Mouse (Mus musculus) stomach, embryonic 15.5 days (tissue): ENCODE measurements around the gene Iqsec3. TPM values are rescaled to one million over a fixed set of nuclear protein-coding genes. Genes with fewer than 3 reads are reported as not detected.
"Not testable (repeated sequence)": the region's sequence is repeated elsewhere in the genome, so short reads cannot be mapped to it uniquely, and the experiment has no call there.

Source experiments
- ATAC-seq: fragments of 200-750 bp; cut with Nextera tagmentation; 2 replicates; pipeline ENCODE4 v1.8.0; 2017; ENCODE audit warnings: low read depth, moderate number of reproducible peaks, moderate TSS enrichment; ENCODE audit not compliant: insufficient read depth, low FRiP score
- H3K27ac ChIP-seq: fragments of 300-500 bp; sonication (generic); 2 replicates; pipeline ENCODE4 v1.5.1; 2015; ENCODE audit warnings: mild to moderate bottlenecking, inconsistent platforms
- H3K27me3 ChIP-seq: fragments of 300-500 bp; sonication (generic); replicated peaks from 2 replicates; pipeline ENCODE4 v1.6.1; 2015; ENCODE audit warnings: inconsistent platforms
- H3K36me3 ChIP-seq: fragments of 300-500 bp; sonication (generic); 2 replicates; pipeline ENCODE4 v1.6.1; 2015; ENCODE audit warnings: inconsistent platforms
- H3K4me1 ChIP-seq: fragments of 300-500 bp; sonication (generic); 2 replicates; pipeline ENCODE4 v1.6.1; 2015; ENCODE audit warnings: inconsistent platforms
- H3K4me2 ChIP-seq: fragments of 300-500 bp; sonication (generic); 2 replicates; pipeline ENCODE4 v1.6.1; 2015; ENCODE audit warnings: mild to moderate bottlenecking, inconsistent platforms
- H3K4me3 ChIP-seq: fragments of 300-500 bp; sonication (generic); replicated peaks from 2 replicates; pipeline ENCODE4 v1.5.1; 2015; ENCODE audit warnings: inconsistent platforms
- H3K9ac ChIP-seq: fragments of 300-500 bp; sonication (generic); 2 replicates; pipeline ENCODE4 v1.6.1; 2015; ENCODE audit warnings: inconsistent platforms
- H3K9me3 ChIP-seq: fragments of 300-500 bp; sonication (generic); 2 replicates; pipeline ENCODE4 v1.6.1; 2016; ENCODE audit warnings: inconsistent platforms
- WGBS: fragments of 180-500 bp; shearing (Covaris S2); methylation state at CpG from one replicate; pipeline ENCODE4 v1.1.7; 2015; 5-methylcytosine and 5-hydroxymethylcytosine counted together
- polyA plus RNA-seq: library from polyadenylated mRNA; unstranded; fragments of >200 nt; fragmentation: Nextera tagmentation; extraction: Ambion mirVana; gene quantifications from 2 replicates; pipeline ENCODE4 v1.2.1, GENCODE M21; 2015

The Iqsec3 gene
- polyA plus RNA-seq, 1 experiment from 2014 or later: 0.30 TPM

GRCm38 (mm10) chr6:121392610-121393252, 80.7 kb downstream of the Iqsec3 start:
- Histone ChIP-seq H3K4me2 (no peak overlapping the region), H3K27me3 (no peaks in the 10 kb centered on the region), H3K36me3 (no peaks in the 10 kb centered on the region), H3K4me3 (no peak overlapping the region), H3K27ac (no peak overlapping the region), H3K9ac (no peak overlapping the region), H3K4me1 (no peaks in the 10 kb centered on the region), H3K9me3 (no peaks in the 10 kb centered on the region)
- ATAC-seq: no peak
- 78% methylated on average over 4 of the region's 4 CpGs for WGBS

DNA sequence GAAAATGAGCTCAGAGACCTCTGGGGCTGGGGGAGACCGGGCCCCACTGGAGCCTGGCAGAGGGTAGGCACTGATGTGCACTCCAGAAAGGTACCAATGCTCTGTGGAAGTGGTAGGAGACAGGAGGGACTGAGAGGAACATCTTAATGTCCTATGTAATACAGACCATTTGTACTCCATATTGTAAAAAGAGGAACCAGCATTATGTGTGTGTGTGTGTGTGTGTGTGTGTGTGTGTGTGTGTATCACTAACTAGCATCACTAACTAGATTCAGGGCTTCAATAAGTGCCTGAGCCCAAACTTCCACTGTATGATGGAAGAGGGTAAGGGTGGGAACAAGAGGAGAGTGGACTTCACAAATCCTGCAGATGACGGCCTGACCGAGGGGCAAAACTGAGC, 88.1 kb downstream of the Iqsec3 start:
- H3K27me3 ChIP-seq: no peaks in the 10 kb centered on the region
- no peak overlapping the region for H3K4me2 ChIP-seq
- ATAC-seq: no peak
- no peaks in the 10 kb centered on the region for H3K9me3 ChIP-seq
- no peak overlapping the region for H3K4me3 ChIP-seq
- H3K9ac ChIP-seq: no peak overlapping the region
- 86% methylated on average over 3 of the region's 3 CpGs for WGBS
- no peak overlapping the region for H3K27ac ChIP-seq
- no peaks in the 10 kb centered on the region for H3K4me1 ChIP-seq
- no peaks in the 10 kb centered on the region for H3K36me3 ChIP-seq

DNA sequence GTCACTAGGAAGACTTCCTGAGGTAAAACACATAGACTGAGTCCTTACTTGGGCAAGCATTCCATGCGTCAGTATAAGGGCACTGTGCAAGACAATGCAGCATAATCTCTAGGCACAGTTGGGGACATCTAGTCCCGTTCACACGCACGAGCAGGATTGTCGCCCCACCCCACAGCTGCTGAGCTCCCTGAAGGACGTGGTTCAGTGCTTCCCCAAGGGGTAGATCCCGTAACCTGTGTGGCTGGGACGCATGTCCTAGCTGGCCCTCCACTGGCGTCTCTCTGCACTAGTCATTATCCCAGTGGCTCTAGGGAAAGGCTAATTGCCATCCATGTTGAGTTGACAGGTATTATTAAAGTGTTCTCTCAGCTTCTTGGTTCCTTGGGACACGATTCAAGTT, 91.4 kb downstream of the Iqsec3 start:
- 59% methylated on average over 10 of the region's 10 CpGs for WGBS
- H3K4me3 ChIP-seq: no peak overlapping the region
- no peaks in the 10 kb centered on the region for H3K27me3 ChIP-seq
- H3K4me1 ChIP-seq: no peaks in the 10 kb centered on the region
- H3K4me2 ChIP-seq: no peak overlapping the region
- no peak overlapping the region for H3K9ac ChIP-seq
- H3K27ac ChIP-seq: no peak overlapping the region
- ATAC-seq: no peak
- no peaks in the 10 kb centered on the region for H3K36me3 ChIP-seq
- H3K9me3 ChIP-seq: no peaks in the 10 kb centered on the region

GRCm38 (mm10) chr6:121380576-121380975, 92.9 kb downstream of the Iqsec3 start:
- H3K27me3 ChIP-seq: no peaks in the 10 kb centered on the region
- no peaks in the 10 kb centered on the region for H3K4me1 ChIP-seq
- no peak overlapping the region for H3K27ac ChIP-seq
- H3K4me2 ChIP-seq: no peak overlapping the region
- WGBS: 80% methylated on average over 8 of the region's 8 CpGs
- no peaks in the 10 kb centered on the region for H3K36me3 ChIP-seq
- H3K9me3 ChIP-seq: no peaks in the 10 kb centered on the region
- ATAC-seq: no peak
- no peak overlapping the region for H3K4me3 ChIP-seq
- H3K9ac ChIP-seq: no peak overlapping the region

DNA sequence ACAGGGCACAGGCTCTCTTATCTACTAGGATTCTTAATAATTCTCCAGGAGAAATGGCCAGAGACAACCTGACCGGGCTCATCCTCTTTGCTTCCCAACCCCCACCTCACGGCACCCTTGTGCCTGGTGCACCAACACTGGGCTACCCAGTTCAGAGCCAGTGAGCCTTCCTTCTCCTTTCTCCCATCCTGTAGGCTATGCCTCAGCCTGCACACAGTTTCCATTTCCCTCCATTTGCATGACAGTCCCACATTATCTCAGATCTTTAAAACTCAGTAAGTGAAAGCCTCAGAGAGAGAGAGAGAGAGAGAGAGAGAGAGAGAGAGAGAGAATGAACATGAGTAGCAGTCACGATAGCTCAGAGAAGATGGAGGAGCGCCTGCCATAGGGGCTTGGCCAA, 95.2 kb downstream of the Iqsec3 start:
- Histone ChIP-seq H3K9me3 (no peaks in the 10 kb centered on the region), H3K4me1 (no peaks in the 10 kb centered on the region), H3K4me2 (no peak overlapping the region), H3K27me3 (no peaks in the 10 kb centered on the region), H3K27ac (no peak overlapping the region), H3K9ac (no peak overlapping the region), H3K36me3 (no peaks in the 10 kb centered on the region), H3K4me3 (no peak overlapping the region)
- no peak for ATAC-seq
- WGBS: 48% methylated on average over 4 of the region's 4 CpGs

- H3K4me2 ChIP-seq: no peak overlapping the region
- H3K9ac ChIP-seq: no peak overlapping the region
- no peak overlapping the region for H3K27ac ChIP-seq
- ATAC-seq: no peak
- H3K4me1 ChIP-seq: no peaks in the 10 kb centered on the region
- H3K9me3 ChIP-seq: no peaks in the 10 kb centered on the region
- H3K36me3 ChIP-seq: no peaks in the 10 kb centered on the region
- 62% methylated on average over 12 of the region's 12 CpGs for WGBS
- no peaks in the 10 kb centered on the region for H3K27me3 ChIP-seq
- H3K4me3 ChIP-seq: no peak overlapping the region
Measured at GRCm38 (mm10) chr6:121376159-121376558, 97.3 kb downstream of the Iqsec3 start.

DNA sequence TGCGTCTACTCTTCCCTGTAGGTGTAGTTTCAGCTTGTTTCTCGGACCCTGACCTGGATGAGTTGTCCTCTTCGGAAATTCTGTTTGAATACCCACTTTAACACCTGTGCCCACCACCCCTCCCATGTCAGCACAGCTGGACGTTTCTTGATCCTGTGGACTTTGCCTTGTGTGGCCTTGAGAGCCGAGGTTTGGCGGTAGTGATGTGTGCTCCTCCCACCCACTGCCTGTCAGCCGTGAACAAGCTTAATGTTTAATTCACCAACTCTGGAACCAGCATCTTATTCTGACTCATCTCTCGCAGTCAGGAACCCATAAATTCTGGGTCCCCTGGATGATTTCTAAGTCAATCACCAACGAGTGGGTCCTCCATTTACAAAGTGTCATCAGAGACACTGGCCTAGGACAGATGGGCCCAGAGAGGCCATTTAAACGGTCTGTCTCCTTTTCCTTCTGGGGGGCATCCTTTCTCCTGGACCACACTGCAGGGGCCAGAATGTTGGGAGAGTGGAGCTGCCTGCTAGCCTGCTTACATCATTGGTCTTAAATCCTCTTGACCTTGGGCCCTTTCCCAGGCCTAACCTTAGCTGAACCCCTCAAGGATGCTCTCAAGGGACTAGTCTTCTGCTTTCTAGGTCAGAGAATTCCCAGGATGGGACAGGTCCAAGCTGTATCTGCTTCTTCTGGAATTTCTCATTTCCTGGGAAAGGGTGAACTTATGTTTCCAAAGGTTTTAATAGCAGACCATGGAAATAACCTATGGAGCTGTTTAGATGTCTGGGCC, 102.1 kb downstream of the Iqsec3 start:
- Histone ChIP-seq H3K9ac (no peak overlapping the region), H3K27ac (no peak overlapping the region), H3K4me3 (no peak overlapping the region), H3K4me2 (no peak overlapping the region), H3K36me3 (no peaks in the 10 kb centered on the region), H3K27me3 (no peaks in the 10 kb centered on the region), H3K9me3 (no peaks in the 10 kb centered on the region), H3K4me1 (no peaks in the 10 kb centered on the region)
- ATAC-seq: no peak
- 59% methylated on average over 10 of the region's 10 CpGs for WGBS

GRCm38 (mm10) chr6:121367099-121367498, 106.4 kb downstream of the Iqsec3 start:
- H3K27me3 ChIP-seq: no peaks in the 10 kb centered on the region
- no peaks in the 10 kb centered on the region for H3K9me3 ChIP-seq
- WGBS: 57% methylated on average over 3 of the region's 3 CpGs
- no peak; the same call in 1 of the 2 replicates for ATAC-seq
- no peak overlapping the region for H3K4me2 ChIP-seq
- H3K4me1 ChIP-seq: no peaks in the 10 kb centered on the region
- H3K36me3 ChIP-seq: no peaks in the 10 kb centered on the region
- H3K9ac ChIP-seq: no peak overlapping the region
- no peak overlapping the region for H3K4me3 ChIP-seq
- H3K27ac ChIP-seq: no peak overlapping the region

GRCm38 (mm10) chr6:121366537-121366936, 106.9 kb downstream of the Iqsec3 start:
- 15% methylated on average over 2 of the region's 2 CpGs for WGBS
- H3K4me2 ChIP-seq, H3K36me3 ChIP-seq, H3K9ac ChIP-seq, ATAC-seq, H3K27ac ChIP-seq, H3K27me3 ChIP-seq, H3K9me3 ChIP-seq, H3K4me1 ChIP-seq, H3K4me3 ChIP-seq: not testable (repeated sequence)

DNA sequence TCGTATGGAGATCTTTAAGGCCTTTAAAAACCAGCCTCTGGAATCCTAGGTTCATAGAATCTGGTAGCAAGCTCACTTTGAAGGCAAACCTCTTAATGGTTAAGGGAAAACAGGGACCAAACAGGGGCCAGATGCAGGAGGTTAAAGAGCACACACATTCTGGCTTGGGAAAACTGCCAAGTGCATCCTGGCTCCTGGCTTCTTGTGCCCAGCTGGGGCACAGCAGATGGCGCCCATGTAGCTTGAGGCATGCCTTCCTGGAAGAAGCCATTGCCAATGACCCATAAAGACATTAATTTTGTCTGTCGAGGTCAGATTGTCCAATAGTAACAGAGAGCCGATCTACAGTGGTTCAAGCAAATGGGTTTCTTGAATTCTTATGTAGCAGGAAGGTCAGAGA, 109.5 kb downstream of the Iqsec3 start:
- Histone ChIP-seq H3K27me3 (no peaks in the 10 kb centered on the region), H3K9ac (no peak overlapping the region)
- WGBS: 83% methylated on average over 4 of the region's 4 CpGs

DNA sequence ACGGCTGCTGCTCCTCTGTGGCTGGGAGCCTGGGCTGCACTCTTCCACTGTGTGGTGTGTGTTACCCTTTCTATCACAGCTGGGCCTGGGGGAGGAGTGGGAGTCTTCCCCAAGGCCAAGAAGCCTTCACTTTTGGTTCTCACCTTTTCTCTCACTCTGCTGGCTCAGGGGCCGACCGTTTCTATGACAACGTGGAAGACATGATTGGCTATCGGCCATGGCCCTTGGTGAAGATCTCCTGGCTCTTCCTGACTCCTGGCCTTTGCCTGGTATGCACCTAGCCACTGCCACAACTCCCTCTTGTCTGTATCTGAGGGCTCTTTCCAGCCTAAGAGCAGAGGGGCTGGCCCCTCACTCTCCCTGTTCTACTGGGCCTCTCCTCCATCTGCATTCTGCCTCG, 110.4 kb downstream of the Iqsec3 start:
- no peaks in the 10 kb centered on the region for H3K4me1 ChIP-seq
- H3K36me3 ChIP-seq: no peaks in the 10 kb centered on the region
- no peak overlapping the region for H3K27ac ChIP-seq
- no peak for ATAC-seq
- H3K27me3 ChIP-seq: no peaks in the 10 kb centered on the region
- H3K9me3 ChIP-seq: no peaks in the 10 kb centered on the region
- H3K4me3 ChIP-seq: no peak overlapping the region
- H3K4me2 ChIP-seq: no peak overlapping the region
- no peak overlapping the region for H3K9ac ChIP-seq
- 68% methylated on average over 6 of the region's 6 CpGs for WGBS

More for the DNA sequence above, 109.5 kb downstream of the Iqsec3 start:
- no peak overlapping the region for H3K4me3 ChIP-seq
- no peaks in the 10 kb centered on the region for H3K9me3 ChIP-seq
- no peaks in the 10 kb centered on the region for H3K36me3 ChIP-seq
- H3K4me1 ChIP-seq: no peaks in the 10 kb centered on the region
- no peak overlapping the region for H3K4me2 ChIP-seq
- no peak for ATAC-seq
- H3K27ac ChIP-seq: no peak overlapping the region

DNA sequence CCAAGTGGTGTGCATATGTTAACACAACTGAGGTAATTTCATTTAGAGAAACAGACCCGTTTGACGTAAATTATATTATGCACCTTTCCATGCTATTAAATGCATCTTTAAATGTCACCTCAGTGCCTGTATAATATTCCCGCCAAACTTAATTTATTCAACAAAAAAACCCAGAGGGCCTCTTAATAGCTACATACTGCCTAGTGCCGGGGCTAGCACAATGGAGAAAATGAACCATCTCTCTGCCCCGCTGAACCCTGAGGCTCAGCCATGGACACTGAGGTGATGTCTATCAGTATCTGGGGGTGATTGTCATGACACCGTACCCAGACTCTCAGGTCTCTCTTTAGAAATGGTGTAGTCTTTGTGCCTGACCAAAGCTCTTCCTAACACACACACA, 116.2 kb downstream of the Iqsec3 start:
- WGBS: 81% methylated on average over 6 of the region's 6 CpGs
- H3K36me3 ChIP-seq: no peaks in the 10 kb centered on the region

More for the DNA sequence above, 116.2 kb downstream of the Iqsec3 start:
- Histone ChIP-seq H3K4me3 (no peak overlapping the region), H3K4me2 (no peak overlapping the region), H3K9ac (no peak overlapping the region), H3K27ac (no peak overlapping the region), H3K27me3 (no peaks in the 10 kb centered on the region), H3K9me3 (no peaks in the 10 kb centered on the region), H3K4me1 (no peaks in the 10 kb centered on the region)
- no peak for ATAC-seq
